Mouse (Mus musculus): ENCODE measurements at regions not wholly inside any gene's neighbourhood (a gene's known extent, or its start where the extent isn't known, plus 50 kb on each side); places are given as distances from the start of the nearest gene placed in this dataset.

GRCm38 (mm10) chr2:167783374-167783773, 93.8 kb upstream of the Tmem189 start:
- no peak for DNase-seq (ENCODE audit: low spot score in 2 of 2)

- no peak for DNase-seq (ENCODE audit: low spot score in 2 of 2)
These were observed 92.8 kb upstream of the Tmem189 start for GRCm38 (mm10) chr2:167782231-167782999.

GRCm38 (mm10) chr2:167781496-167781895, 91.9 kb upstream of the Tmem189 start:
- no peak for DNase-seq (ENCODE audit: low spot score in 2 of 2)

GRCm38 (mm10) chr2:167778691-167779090, 89.1 kb upstream of the Tmem189 start:
- DNase-seq (ENCODE audit: low spot score in 2 of 2) = no peak

GRCm38 (mm10) chr2:167778271-167778670, 88.6 kb upstream of the Tmem189 start:
- no peak for DNase-seq (ENCODE audit: low spot score in 2 of 2)

GRCm38 (mm10) chr2:167777331-167778085, 87.9 kb upstream of the Tmem189 start:
- DNase-seq (ENCODE audit: low spot score in 2 of 2) = peak; percentile 37 to 68

- DNase-seq (ENCODE audit: low spot score in 2 of 2) = no peak
These were observed 86.9 kb upstream of the Tmem189 start for GRCm38 (mm10) chr2:167776251-167777168.

GRCm38 (mm10) chr2:167775218-167775915, 85.7 kb upstream of the Tmem189 start:
- no peak for DNase-seq (ENCODE audit: low spot score in 2 of 2)

- DNase-seq (ENCODE audit: low spot score in 2 of 2) = no peak
These were observed 85.2 kb upstream of the Tmem189 start for GRCm38 (mm10) chr2:167774806-167775179.

GRCm38 (mm10) chr2:167774166-167774805, 84.7 kb upstream of the Tmem189 start:
- DNase-seq (ENCODE audit: low spot score in 2 of 2) = no peak

GRCm38 (mm10) chr2:167772834-167773233, 83.2 kb upstream of the Tmem189 start:
- no peak for DNase-seq (ENCODE audit: low spot score in 2 of 2)

- no peak for DNase-seq (ENCODE audit: low spot score in 2 of 2)
These were observed 78.3 kb upstream of the Tmem189 start for GRCm38 (mm10) chr2:167767962-167768361.

- DNase-seq (ENCODE audit: low spot score in 2 of 2) = no peak
These were observed 77.7 kb upstream of the Tmem189 start for GRCm38 (mm10) chr2:167767371-167767770.

GRCm38 (mm10) chr2:167765811-167766210, 76.2 kb upstream of the Tmem189 start:
- DNase-seq (ENCODE audit: low spot score in 2 of 2) = no peak

GRCm38 (mm10) chr2:167765072-167765800, 75.6 kb upstream of the Tmem189 start:
- peak; percentile 47 to 63 for DNase-seq (ENCODE audit: low spot score in 2 of 2)

GRCm38 (mm10) chr2:167763891-167764410, 74.3 kb upstream of the Tmem189 start:
- no peak for DNase-seq (ENCODE audit: low spot score in 2 of 2)

GRCm38 (mm10) chr2:167761404-167761936, 71.8 kb upstream of the Tmem189 start:
- no peak for DNase-seq (ENCODE audit: low spot score in 2 of 2)

- no peak for DNase-seq (ENCODE audit: low spot score in 2 of 2)
These were observed 71.2 kb upstream of the Tmem189 start for GRCm38 (mm10) chr2:167760681-167761403.
